Mouse (Mus musculus) mature B cell (primary cell): ENCODE measurements around the gene Uckl1.

Experiments used
- in situ Hi-C: fragments of 300-500 bp; cut with MboI; formaldehyde crosslinking; loops from 2 replicates; pipeline ENCODE4 v1.14.3; 2019

Uckl1 gene

GRCm38 (mm10) chr2:181520118-181520935 lies 64.4 kb downstream of the Uckl1 start, which contains the start of gene Dnajc5:
Gene Dnajc5, plus strand, starts transcription at chr2:181520485.
- in situ Hi-C loops: no loop called here

DNA sequence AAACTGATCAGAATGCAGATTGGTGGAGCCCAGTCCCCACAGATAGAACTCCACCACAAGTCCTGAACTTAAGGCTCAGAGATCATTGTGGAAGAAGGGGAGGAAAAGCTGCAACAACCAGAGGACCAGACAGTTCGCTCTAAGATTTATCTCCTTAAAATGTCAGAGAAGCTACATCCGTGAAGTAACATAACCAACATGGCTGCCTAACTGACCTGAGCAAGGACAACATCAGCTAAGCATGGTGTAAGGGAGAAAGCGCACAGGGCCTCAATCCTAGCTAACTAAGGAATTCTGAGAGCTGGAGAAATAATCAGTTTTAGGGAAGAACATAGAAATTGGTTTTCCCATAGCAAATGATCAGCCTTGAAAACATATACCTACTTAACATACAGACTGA lies 65.5 kb downstream of the Uckl1 start:
- in situ Hi-C loops: no loop called here
